Mouse (Mus musculus): ENCODE results near the gene Pdx1. TPM values are rescaled to one million over a fixed set of nuclear protein-coding genes. Genes with fewer than 3 reads are reported as not detected.

Pdx1 gene
- not detected for total RNA-seq (2023)

GRCm38 (mm10) chr5:147269926-147270672 is at the start of gene Pdx1:
Pdx1 (plus strand) TSS chr5:147269959.

GRCm38 (mm10) chr5:147306638-147307397 is 37.1 kb downstream of the Pdx1 start, which contains the start of gene Cdx2:
Cdx2 (minus strand) TSS chr5:147307270.

GRCm38 (mm10) chr5:147322183-147322582 is 52.4 kb downstream of the Pdx1 start, which contains the start of gene Urad:
Urad (minus strand) TSS chr5:147322440.

Other genes starting within 250 kb of the Pdx1 start
- gene Lnx2, start 193.4 kb upstream of the Pdx1 start, total RNA-seq (2023), result 10 to 100 TPM; 26.6 to 33.9 TPM
- gene Polr1d, start 192.9 kb upstream of the Pdx1 start, total RNA-seq (2023), result 100 to 1,000 TPM in 1 of 2 experiments, 10 to 100 TPM in 1; 98.9 to 103 TPM
- not detected for gene Gsx1, start 81.3 kb upstream of the Pdx1 start, total RNA-seq (2023)
- not detected for gene Cdx2, start 37.3 kb downstream of the Pdx1 start, total RNA-seq (2023)
- gene Urad, start 52.5 kb downstream of the Pdx1 start, total RNA-seq (2023), result not detected
- 1 to 10 TPM in 1 of 2 experiments, under 1 TPM in 1; 0.75 to 1.1 TPM for gene Flt3, start 130.5 kb downstream of the Pdx1 start, total RNA-seq (2023)
- 100 to 1,000 TPM; 369 to 411 TPM for gene Pan3, start 160.2 kb downstream of the Pdx1 start, total RNA-seq (2023)